Mouse (Mus musculus): ENCODE data around the gene Vmn1r208. TPM values are rescaled to one million over a fixed set of nuclear protein-coding genes. Genes with fewer than 3 reads are reported as not detected.
"Not testable (repeated sequence)": the region's sequence is repeated elsewhere in the genome, so short reads cannot be mapped to it uniquely, and the experiment has no call there.

The Vmn1r208 gene
- total RNA-seq (2021) = not detected
- long read RNA-seq, experiment 1 = 0 reads
- long read RNA-seq, experiment 2 = 0 reads

GRCm38 (mm10) chr13:22777300-22777699, at the start of gene Vmn1r208:
Gene Vmn1r208, minus strand, starts transcription at chr13:22777400.
- intact Hi-C loops (cut with DNase I); DNase-seq: not testable (repeated sequence)

GRCm38 (mm10) chr13:22821601-22822000, 44.4 kb upstream of the Vmn1r208 start:
- DNase-seq; intact Hi-C loops (cut with DNase I): not testable (repeated sequence)

DNA sequence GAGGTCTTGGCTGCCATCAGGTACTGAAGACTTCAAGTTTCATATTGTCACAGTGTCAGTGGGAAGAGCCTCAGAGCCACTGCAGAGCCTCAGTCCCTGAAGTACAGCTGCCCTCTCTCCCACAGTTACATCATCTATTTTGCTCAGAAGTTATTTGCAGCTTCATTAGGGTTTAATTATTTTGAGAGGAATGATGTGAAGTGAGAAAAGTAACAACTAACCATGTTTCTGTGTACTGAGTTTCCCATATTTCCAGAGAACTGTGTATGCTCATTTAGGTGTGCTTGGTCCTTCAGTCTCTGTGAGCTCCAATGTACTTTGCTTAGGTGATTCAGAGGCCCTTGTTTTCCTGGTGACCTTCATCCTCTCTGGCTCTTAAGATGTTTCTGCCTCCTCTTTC, 32.4 kb upstream of the Vmn1r208 start, which contains the start of gene Vmn1r209:
TSS of gene Vmn1r209 (minus strand) at position 101 of the 400 bp plus-strand sequence.
- DNase-seq; intact Hi-C loops (cut with DNase I): not testable (repeated sequence)

GRCm38 (mm10) chr13:22788096-22788495, 10.9 kb upstream of the Vmn1r208 start:
- not testable (repeated sequence) for DNase-seq

GRCm38 (mm10) chr13:22784159-22784558, 7.0 kb upstream of the Vmn1r208 start:
- intact Hi-C loops (cut with DNase I); DNase-seq: not testable (repeated sequence)

More at GRCm38 (mm10) chr13:22788096-22788495, 10.9 kb upstream of the Vmn1r208 start:
- intact Hi-C loops (cut with DNase I) = not testable (repeated sequence)

GRCm38 (mm10) chr13:22771592-22771991, 5.6 kb downstream of the Vmn1r208 start:
- DNase-seq; intact Hi-C loops (cut with DNase I): not testable (repeated sequence)

DNA sequence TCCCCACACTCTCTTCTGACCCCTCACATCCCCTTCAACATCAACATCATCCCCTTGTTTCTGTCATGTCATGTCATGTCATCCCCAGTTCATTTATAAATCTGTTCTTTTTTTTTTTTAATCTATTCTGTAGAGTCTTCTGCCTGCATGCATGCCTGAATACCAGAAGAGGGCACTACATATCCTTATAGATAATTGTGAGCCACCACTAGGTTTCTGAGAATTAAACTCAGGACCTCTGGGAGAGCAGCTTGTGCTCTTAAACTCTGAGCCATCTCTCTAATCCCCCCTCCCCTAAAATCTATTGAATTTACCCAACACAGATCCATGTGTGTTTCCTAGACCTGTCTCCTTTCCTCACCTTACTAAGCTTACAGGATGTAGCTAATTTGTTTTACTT, 29.7 kb downstream of the Vmn1r208 start:
- intact Hi-C loops (cut with DNase I) = no loop called here
- no peak for DNase-seq

GRCm38 (mm10) chr13:22729529-22729928, 47.7 kb downstream of the Vmn1r208 start, which contains the start of gene Vmn1r207-ps:
Gene Vmn1r207-ps, minus strand, starts transcription at chr13:22729629.
- intact Hi-C loops (cut with DNase I) = not testable (repeated sequence)

More at GRCm38 (mm10) chr13:22729529-22729928, 47.7 kb downstream of the Vmn1r208 start, which contains the start of gene Vmn1r207-ps:
- DNase-seq = not testable (repeated sequence)

Other genes with a start within 250 kb of the Vmn1r208 start
- gene Vmn1r204, start 224.2 kb downstream of the Vmn1r208 start, total RNA-seq (2021) = not detected
- gene Vmn1r205, start 184.4 kb downstream of the Vmn1r208 start, total RNA-seq (2021) = not detected
- not detected for gene Vmn1r206, start 153.1 kb downstream of the Vmn1r208 start, total RNA-seq (2021)
- gene Vmn1r207-ps, start 47.8 kb downstream of the Vmn1r208 start, total RNA-seq (2021) = not detected
- not detected for gene Vmn1r209, start 32.3 kb upstream of the Vmn1r208 start, total RNA-seq (2021)
- gene Vmn1r210, start 53.9 kb upstream of the Vmn1r208 start, total RNA-seq (2021) = not detected
- gene Vmn1r211, start 80.2 kb upstream of the Vmn1r208 start, total RNA-seq (2021) = not detected
- not detected for gene Vmn1r212, start 106.8 kb upstream of the Vmn1r208 start, total RNA-seq (2021)
- gene Vmn1r213, start 230.3 kb upstream of the Vmn1r208 start, total RNA-seq (2021) = not detected

Measured in gastrocnemius, postnatal 36 days (tissue).